Mouse (Mus musculus): ENCODE data around the gene Fbxw5.

The Fbxw5 gene

DNA sequence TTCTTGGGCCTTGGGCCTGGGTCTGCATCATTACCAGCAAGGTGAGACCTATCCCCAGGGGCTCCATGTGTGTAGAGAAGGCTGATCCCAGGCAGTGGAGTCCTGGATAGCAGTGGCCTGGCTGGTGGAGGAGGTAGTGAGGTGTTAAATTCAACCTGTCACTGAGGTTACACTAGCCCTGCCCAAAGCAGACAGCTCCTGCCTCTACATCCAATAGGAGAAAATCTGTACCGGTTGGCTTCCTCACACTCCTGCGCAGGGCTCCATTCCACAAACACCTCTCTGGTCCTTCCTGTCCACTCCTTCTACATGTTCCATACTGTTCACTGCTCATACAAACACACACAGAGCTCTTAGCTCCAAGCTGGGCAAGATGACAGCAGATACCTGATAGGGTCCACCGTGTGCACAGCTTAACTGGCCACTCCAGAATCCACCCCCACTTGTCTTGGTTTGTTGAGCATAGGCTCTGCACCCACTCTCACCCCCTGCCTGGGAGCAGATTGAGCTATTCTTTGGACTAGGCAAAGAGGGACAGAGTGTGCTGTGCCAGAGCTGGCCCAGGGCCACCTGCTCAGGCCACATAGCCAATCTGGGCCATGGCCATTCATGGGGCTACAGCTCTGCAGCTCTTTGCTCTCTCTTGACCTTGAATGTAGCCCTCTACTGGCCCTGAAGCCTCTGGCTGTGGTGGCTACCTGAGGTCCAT lies 22.4 kb upstream of the Fbxw5 start:
- in situ Hi-C loops (cut with MboI; ENCODE audit: low sequenced_read_pairs) = no loop called here

- in situ Hi-C loops (cut with MboI; ENCODE audit: low sequenced_read_pairs) = no loop called here
Observed at GRCm38 (mm10) chr2:25479551-25480311, 20.8 kb upstream of the Fbxw5 start.

DNA sequence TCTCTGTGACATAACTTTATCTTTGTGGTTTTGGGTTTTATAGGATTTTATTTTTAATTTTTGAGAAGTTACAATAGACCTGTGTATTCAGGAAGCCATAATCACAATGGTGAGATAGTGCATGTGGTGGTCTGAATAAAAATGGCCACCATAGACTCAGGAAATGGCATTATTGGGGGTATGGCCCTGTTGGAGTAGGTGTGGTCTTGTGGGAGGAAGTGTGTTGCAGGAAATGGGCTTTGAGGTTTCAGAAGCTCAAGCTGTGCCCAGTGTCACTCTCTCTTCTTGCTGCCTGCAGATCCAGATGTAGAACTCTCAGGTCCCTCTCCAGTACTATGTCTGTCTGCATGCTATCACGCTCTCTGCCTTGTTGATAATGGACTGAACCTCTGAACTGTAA lies 20.0 kb upstream of the Fbxw5 start:
- in situ Hi-C loops (cut with MboI; ENCODE audit: low sequenced_read_pairs) = no loop called here

GRCm38 (mm10) chr2:25482969-25483368 lies 17.6 kb upstream of the Fbxw5 start:
- in situ Hi-C loops (cut with MboI; ENCODE audit: low sequenced_read_pairs) = no loop called here

DNA sequence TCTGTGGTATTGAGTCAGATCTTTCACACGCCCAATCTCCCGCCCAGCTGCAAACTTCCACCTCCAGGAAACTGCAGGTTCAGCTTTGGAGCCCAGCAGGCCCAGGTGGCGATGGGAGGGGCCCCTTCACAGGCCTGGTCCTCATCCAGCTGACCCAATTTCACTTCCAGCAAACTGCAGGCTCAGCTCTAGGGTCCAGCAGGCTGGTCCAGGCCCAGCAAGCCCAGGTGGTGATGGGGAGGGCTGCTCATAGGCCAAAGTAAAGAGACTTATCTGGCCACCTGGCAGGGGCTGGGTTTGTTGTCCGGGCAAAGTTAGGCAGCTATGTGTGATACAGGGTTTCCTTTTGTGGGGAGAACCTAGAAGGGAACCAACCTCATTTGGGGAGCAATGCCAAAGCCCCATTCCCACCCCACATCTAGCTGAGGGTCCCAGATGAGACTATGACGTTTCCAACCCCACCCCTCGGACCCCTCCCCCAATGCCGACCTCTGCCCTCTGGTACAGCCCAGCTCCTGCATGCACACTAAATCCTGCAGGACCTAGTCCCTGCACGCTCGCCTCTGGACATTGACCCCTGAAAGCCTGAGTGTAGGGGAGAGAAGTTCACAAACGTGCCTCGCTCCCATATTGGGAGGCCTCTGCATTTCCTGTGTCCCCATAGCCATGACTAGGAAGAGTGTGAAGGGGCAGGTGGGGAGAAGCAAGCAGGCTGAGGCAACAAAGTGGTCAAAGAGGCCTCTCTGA lies 15.5 kb upstream of the Fbxw5 start:
- in situ Hi-C loops (cut with MboI; ENCODE audit: low sequenced_read_pairs) = no loop called here

DNA sequence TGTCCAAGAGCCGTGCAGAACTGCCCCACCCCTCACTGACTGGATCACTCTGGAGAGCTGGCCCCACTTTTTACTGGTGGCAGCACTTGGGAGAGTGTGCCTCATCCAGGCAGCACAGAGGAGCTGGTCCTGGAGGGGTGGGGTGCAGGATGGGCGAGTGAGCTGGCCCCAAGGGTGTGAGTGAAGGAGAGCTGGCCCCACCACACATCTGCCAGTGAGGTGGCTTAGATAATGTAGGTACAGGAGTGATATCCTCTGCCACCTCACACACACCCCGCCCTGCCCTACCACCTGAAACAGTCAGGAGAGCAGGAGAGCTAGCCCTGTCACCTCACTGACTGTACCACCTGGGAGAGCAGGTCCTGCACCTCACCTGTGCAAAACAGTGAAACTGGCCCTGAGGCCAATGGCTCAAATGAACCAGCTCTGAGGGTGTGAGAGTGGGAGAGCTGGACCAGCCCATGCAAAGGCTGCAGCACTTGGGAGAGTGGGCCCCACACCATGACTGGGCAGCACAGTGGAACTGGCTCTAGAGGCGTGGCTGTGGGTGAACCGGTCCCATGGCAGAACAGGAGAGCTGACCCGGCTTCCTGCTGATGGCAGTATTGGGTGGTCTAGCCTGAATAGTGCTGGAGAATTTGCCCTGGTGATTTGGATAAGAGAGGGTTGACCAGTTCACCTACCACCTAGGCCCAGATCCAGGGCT lies 12.4 kb upstream of the Fbxw5 start:
- in situ Hi-C loops (cut with MboI; ENCODE audit: low sequenced_read_pairs) = no loop called here

- in situ Hi-C loops (cut with MboI; ENCODE audit: low sequenced_read_pairs) = no loop called here
Observed at GRCm38 (mm10) chr2:25488671-25489068, 11.9 kb upstream of the Fbxw5 start.

GRCm38 (mm10) chr2:25492988-25493387 lies 7.6 kb upstream of the Fbxw5 start:
- in situ Hi-C loops (cut with MboI; ENCODE audit: low sequenced_read_pairs) = no loop called here

GRCm38 (mm10) chr2:25493476-25493961 lies 7.0 kb upstream of the Fbxw5 start, which contains the start of gene Lcn12:
Gene Lcn12 (minus strand): TSS chr2:25493911.
- in situ Hi-C loops (cut with MboI; ENCODE audit: low sequenced_read_pairs) = no loop called here

- in situ Hi-C loops (cut with MboI; ENCODE audit: low sequenced_read_pairs) = no loop called here
Observed at GRCm38 (mm10) chr2:25496462-25496861, 4.1 kb upstream of the Fbxw5 start.

- in situ Hi-C loops (cut with MboI; ENCODE audit: low sequenced_read_pairs) = no loop called here
Observed at GRCm38 (mm10) chr2:25497846-25498575, 2.5 kb upstream of the Fbxw5 start.

- in situ Hi-C loops (cut with MboI; ENCODE audit: low sequenced_read_pairs) = no loop called here
Observed at GRCm38 (mm10) chr2:25498622-25499478, 1.7 kb upstream of the Fbxw5 start.

GRCm38 (mm10) chr2:25500071-25500575 lies 427 bp upstream of the Fbxw5 start:
- in situ Hi-C loops (cut with MboI; ENCODE audit: low sequenced_read_pairs) = no loop called here

DNA sequence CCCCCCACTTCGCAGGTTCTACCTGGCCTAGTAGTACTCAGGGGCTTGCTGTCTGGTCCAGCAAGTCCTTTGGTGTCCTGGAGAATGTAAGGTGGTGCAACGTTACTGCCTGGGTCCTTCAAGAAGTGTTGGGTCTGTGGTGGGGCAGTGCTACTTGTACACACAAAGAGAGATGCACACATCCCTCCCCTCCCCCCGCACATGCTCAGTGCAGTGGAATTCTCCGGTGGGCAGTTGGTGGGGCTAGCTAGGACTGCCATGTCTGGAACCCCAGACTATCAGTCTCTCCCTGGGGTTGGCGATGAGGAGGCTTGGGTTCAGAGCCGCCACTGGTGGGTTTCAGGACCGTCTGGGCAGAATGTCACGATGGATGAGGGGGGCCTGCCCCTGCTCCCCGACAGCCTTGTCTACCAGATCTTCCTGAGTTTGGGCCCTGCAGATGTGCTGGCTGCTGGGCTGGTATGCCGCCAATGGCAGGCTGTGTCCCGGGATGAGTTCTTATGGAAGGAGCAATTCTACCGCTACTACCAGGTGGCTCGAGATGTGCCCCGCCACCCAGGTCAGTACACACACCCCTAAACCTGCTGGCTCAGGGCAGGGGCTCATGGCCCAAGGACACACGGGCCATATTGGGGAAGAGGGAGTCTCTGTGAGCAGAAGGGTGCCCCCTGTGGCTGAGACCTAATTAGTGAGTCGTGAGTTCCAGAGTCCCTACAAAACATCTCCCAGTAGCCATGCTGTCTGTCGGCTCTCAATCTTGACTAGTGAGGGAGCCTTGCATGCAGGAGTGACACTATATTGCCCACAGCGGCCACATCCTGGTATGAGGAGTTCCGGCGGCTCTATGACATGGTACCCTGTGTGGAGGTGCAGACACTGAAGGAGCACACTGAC lies 1.3 kb downstream of the Fbxw5 start, which contains the start of gene C8g:
Gene C8g, minus strand, starts transcription at position 127 of the 894 bp plus-strand sequence.
- in situ Hi-C loops (cut with MboI; ENCODE audit: low sequenced_read_pairs) = no loop called here

GRCm38 (mm10) chr2:25502726-25503125 lies 2.2 kb downstream of the Fbxw5 start:
- in situ Hi-C loops (cut with MboI; ENCODE audit: low sequenced_read_pairs) = no loop called here

GRCm38 (mm10) chr2:25504538-25504937 lies 4.0 kb downstream of the Fbxw5 start:
- in situ Hi-C loops (cut with MboI; ENCODE audit: low sequenced_read_pairs) = no loop called here

DNA sequence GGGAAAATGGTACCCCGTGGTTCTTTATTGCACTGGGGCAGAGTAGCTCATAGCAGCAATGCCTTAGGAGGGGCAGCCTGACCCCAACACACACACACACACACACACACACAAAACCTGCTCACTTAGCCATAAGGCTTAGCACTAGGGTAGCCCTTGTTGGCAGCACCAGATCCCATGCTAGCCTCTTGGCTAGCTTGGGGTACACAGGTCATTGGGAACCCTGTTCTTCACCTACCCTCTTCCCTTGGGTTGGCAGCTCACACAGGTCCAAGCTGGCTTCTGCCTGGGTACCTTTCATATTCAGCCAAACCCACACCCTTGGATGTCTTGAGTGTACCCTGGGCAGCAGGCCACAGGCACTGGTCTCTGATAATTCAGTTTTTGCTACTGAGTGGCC lies 4.5 kb downstream of the Fbxw5 start:
- in situ Hi-C loops (cut with MboI; ENCODE audit: low sequenced_read_pairs) = no loop called here

DNA sequence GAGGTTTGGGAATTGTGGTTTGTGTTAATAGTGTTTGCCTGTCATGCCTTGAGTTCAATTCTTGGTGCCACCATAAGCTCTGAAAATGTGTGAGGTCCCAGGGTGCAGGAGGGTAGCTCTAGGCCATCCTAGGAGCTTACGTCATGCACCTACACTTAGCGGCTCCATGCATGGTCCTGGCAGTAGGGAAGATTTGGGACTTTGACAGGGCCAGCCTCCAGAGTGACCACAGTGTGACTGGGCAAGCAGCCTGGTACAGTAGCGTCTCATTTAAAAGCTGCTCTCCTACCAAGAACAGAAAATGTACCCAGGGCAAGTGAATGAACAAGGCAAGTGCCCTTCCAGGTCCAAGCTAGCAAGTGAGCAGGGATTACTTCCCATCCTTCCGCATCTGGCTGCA lies 5.3 kb downstream of the Fbxw5 start:
- in situ Hi-C loops (cut with MboI; ENCODE audit: low sequenced_read_pairs) = no loop called here
